Mouse (Mus musculus) embryonic facial prominence, embryonic 14.5 days (tissue): ENCODE measurements at regions not wholly inside any gene's neighbourhood (a gene's known extent, or its start where the extent isn't known, plus 50 kb on each side); places are given as distances from the start of the nearest gene placed in this dataset.

ENCODE experiments used
- ATAC-seq: fragments of 200-750 bp; cut with Nextera tagmentation; 2 replicates; pipeline ENCODE4 v1.8.0; 2017; ENCODE audit warnings: low read depth, moderate number of reproducible peaks, moderate TSS enrichment
- DNase-seq: peaks from one replicate; pipeline ENCODE4 v3.0.0-alpha.2; 2015; ENCODE audit warnings: low spot score
- H3K27ac ChIP-seq: fragments of 300-500 bp; sonication (generic); replicated peaks from 2 replicates; pipeline ENCODE4 v1.5.1; 2014; ENCODE audit warnings: low read depth, mild to moderate bottlenecking, low read length, moderate library complexity
- H3K27me3 ChIP-seq: fragments of 300-500 bp; sonication (generic); replicated peaks from 2 replicates; pipeline ENCODE4 v1.6.1; 2014; ENCODE audit warnings: low read length; ENCODE audit not compliant: control insufficient read depth, insufficient read depth
- H3K36me3 ChIP-seq: fragments of 300-500 bp; sonication (generic); 2 replicates; pipeline ENCODE4 v1.6.1; 2014; ENCODE audit warnings: low read length, mixed read lengths; ENCODE audit not compliant: control insufficient read depth, insufficient read depth
- H3K4me1 ChIP-seq: fragments of 300-500 bp; sonication (generic); 2 replicates; pipeline ENCODE4 v1.6.1; 2014; ENCODE audit warnings: antibody characterized with exemption, low read length; ENCODE audit not compliant: control insufficient read depth, insufficient read depth
- H3K4me2 ChIP-seq: fragments of 300-500 bp; sonication (generic); 2 replicates; pipeline ENCODE4 v1.6.1; 2014; ENCODE audit warnings: low read depth, mild to moderate bottlenecking, low read length, moderate library complexity, mixed read lengths
- H3K4me3 ChIP-seq: fragments of 300-500 bp; sonication (generic); 2 replicates; pipeline ENCODE4 v1.5.1; 2014; ENCODE audit warnings: low read depth, mild to moderate bottlenecking, low read length
- H3K9ac ChIP-seq: fragments of 300-500 bp; sonication (generic); 2 replicates; pipeline ENCODE4 v1.6.1; 2014; ENCODE audit warnings: low read depth, mild to moderate bottlenecking, low read length, moderate library complexity, mixed read lengths
- H3K9me3 ChIP-seq: fragments of 300-500 bp; sonication (generic); 2 replicates; pipeline ENCODE4 v1.6.1; 2016; ENCODE audit warnings: low read length; ENCODE audit not compliant: control insufficient read depth
- WGBS: fragments of 180-500 bp; shearing (Covaris S2); extraction: QIAGEN DNeasy Blood & Tissue Kit; methylation state at CpG from one replicate; pipeline ENCODE4 v1.1.7; 2014; 5-methylcytosine and 5-hydroxymethylcytosine counted together

GRCm38 (mm10) chr14:105718676-105719441 lies 177.8 kb downstream of the Spry2 start:
- no peaks in the 10 kb centered on the region for H3K9me3 ChIP-seq
- no peak overlapping the region for H3K4me3 ChIP-seq
- H3K4me2 ChIP-seq, result no peak overlapping the region
- DNase-seq (no peak), ATAC-seq (no peak)
- H3K36me3 ChIP-seq, result no peaks in the 10 kb centered on the region
- no peak overlapping the region for H3K9ac ChIP-seq
- 62% methylated on average over 6 of the region's 6 CpGs for WGBS
- peaks cover 6% of the 10 kb centered on the region for H3K4me1 ChIP-seq
- no peak overlapping the region for H3K27ac ChIP-seq
- no peaks in the 10 kb centered on the region for H3K27me3 ChIP-seq

GRCm38 (mm10) chr14:105717821-105718220 lies 178.8 kb downstream of the Spry2 start:
- Histone ChIP-seq H3K9ac (no peak overlapping the region), H3K27me3 (no peaks in the 10 kb centered on the region), H3K36me3 (no peaks in the 10 kb centered on the region), H3K4me3 (no peak overlapping the region), H3K27ac (no peak overlapping the region), H3K9me3 (no peaks in the 10 kb centered on the region), H3K4me1 (peaks cover 6% of the 10 kb centered on the region), H3K4me2 (no peak overlapping the region)
- DNase-seq (no peak), ATAC-seq (no peak)
- 38% methylated on average over 2 of the region's 2 CpGs for WGBS

- Histone ChIP-seq H3K4me1 (0 out of 2 replicates have a peak, but pooled peaks cover 8% of the 10 kb centered on the region), H3K27ac (no peak overlapping the region), H3K27me3 (no peaks in the 10 kb centered on the region), H3K9me3 (no peaks in the 10 kb centered on the region), H3K4me3 (no peak overlapping the region), H3K9ac (no peak overlapping the region), H3K36me3 (no peaks in the 10 kb centered on the region), H3K4me2 (no peak overlapping the region)
- ATAC-seq (no peak), DNase-seq (no peak)
- WGBS, result 58% methylated on average over 2 of the region's 2 CpGs
Measured at GRCm38 (mm10) chr14:105708691-105709090, 187.9 kb downstream of the Spry2 start.

DNA sequence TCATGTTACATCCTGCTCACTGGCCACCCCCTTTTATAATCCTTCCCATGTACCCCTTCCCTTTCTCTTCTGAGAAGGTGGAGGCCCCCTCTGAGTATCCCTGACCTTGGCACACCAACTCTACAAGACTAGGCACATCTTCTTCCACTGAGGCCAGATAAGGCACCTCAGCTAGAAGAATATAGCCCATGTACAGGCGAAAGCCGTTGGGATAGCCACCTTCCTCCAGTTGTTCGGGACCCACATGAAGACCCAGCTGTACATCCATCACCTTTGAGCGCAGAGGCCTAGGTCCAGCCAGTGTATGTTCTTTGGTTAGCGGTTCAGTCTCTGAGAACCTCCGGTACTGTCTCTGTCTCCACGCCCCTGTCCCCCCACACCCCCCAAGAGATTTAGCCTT lies 189.9 kb downstream of the Spry2 start:
- 0 out of 2 replicates have a peak, but pooled peaks cover 8% of the 10 kb centered on the region for H3K4me1 ChIP-seq
- no peak overlapping the region for H3K27ac ChIP-seq
- no peak overlapping the region for H3K4me2 ChIP-seq
- ATAC-seq, result no peak
- H3K27me3 ChIP-seq, result no peaks in the 10 kb centered on the region
- H3K4me3 ChIP-seq, result no peak overlapping the region
- no peak for DNase-seq
- H3K9me3 ChIP-seq, result no peaks in the 10 kb centered on the region
- H3K36me3 ChIP-seq, result no peaks in the 10 kb centered on the region
- 92% methylated on average over 7 of the region's 7 CpGs for WGBS
- no peak overlapping the region for H3K9ac ChIP-seq

GRCm38 (mm10) chr14:105698616-105699015 lies 198.0 kb downstream of the Spry2 start:
- WGBS, result 13% methylated on average over 1 of the region's 1 CpGs
- no peak overlapping the region for H3K4me3 ChIP-seq
- no peak overlapping the region for H3K4me2 ChIP-seq
- H3K36me3 ChIP-seq, result no peaks in the 10 kb centered on the region
- ATAC-seq (peak; percentile 33; the same call in 1 of the 2 replicates), DNase-seq (peak; percentile 83)
- no peaks in the 10 kb centered on the region for H3K4me1 ChIP-seq
- no peak overlapping the region for H3K9ac ChIP-seq
- H3K27me3 ChIP-seq, result no peaks in the 10 kb centered on the region
- H3K27ac ChIP-seq, result no peak overlapping the region
- no peaks in the 10 kb centered on the region for H3K9me3 ChIP-seq

GRCm38 (mm10) chr14:105698086-105698485 lies 198.5 kb downstream of the Spry2 start:
- Histone ChIP-seq H3K27me3 (no peaks in the 10 kb centered on the region), H3K4me2 (no peak overlapping the region), H3K27ac (no peak overlapping the region), H3K36me3 (no peaks in the 10 kb centered on the region), H3K4me3 (no peak overlapping the region), H3K4me1 (no peaks in the 10 kb centered on the region), H3K9me3 (no peaks in the 10 kb centered on the region), H3K9ac (no peak overlapping the region)
- no peak for DNase-seq
- no peak for ATAC-seq
- 57% methylated on average over 1 of the region's 1 CpGs for WGBS

- no peaks in the 10 kb centered on the region for H3K9me3 ChIP-seq
- no peaks in the 10 kb centered on the region for H3K4me1 ChIP-seq
- H3K27me3 ChIP-seq, result no peaks in the 10 kb centered on the region
- no peak overlapping the region for H3K4me2 ChIP-seq
- no peak overlapping the region for H3K27ac ChIP-seq
- no peak overlapping the region for H3K4me3 ChIP-seq
- no peak overlapping the region for H3K9ac ChIP-seq
- DNase-seq, result no peak
- WGBS, result 90% methylated on average over 13 of the region's 13 CpGs
- H3K36me3 ChIP-seq, result no peaks in the 10 kb centered on the region
- no peak for ATAC-seq
Measured at GRCm38 (mm10) chr14:105697398-105697797, 199.2 kb downstream of the Spry2 start.

DNA sequence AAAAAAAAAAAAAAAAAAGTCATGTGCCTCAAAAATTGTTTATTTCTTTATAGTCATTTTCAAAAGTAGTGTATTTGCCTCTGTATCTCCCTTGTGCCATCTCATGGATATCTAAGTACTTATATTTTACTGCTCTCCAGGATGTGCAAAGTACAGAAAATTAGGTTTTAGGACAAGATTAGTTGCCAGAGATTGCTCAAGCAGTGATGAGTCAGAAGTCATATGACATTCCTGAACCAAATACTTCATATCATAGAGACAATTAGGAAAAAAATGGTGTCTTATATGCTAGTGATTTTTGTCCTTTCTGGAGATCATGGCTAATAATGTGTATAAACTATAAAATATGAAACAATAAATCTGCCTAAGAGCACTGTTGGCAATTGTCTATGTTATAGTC lies 201.7 kb downstream of the Spry2 start:
- Histone ChIP-seq H3K27me3 (no peaks in the 10 kb centered on the region), H3K9ac (no peak overlapping the region), H3K4me2 (no peak overlapping the region), H3K27ac (no peak overlapping the region), H3K9me3 (no peaks in the 10 kb centered on the region), H3K36me3 (no peaks in the 10 kb centered on the region), H3K4me3 (no peak overlapping the region), H3K4me1 (no peaks in the 10 kb centered on the region)
- ATAC-seq (no peak), DNase-seq (no peak)

- 92% methylated on average over 4 of the region's 4 CpGs for WGBS
- Histone ChIP-seq H3K9ac (no peak overlapping the region), H3K4me3 (no peak overlapping the region), H3K4me1 (no peaks in the 10 kb centered on the region), H3K27ac (no peak overlapping the region), H3K36me3 (no peaks in the 10 kb centered on the region), H3K4me2 (no peak overlapping the region), H3K27me3 (no peaks in the 10 kb centered on the region), H3K9me3 (no peaks in the 10 kb centered on the region)
- DNase-seq, result no peak
- ATAC-seq, result no peak
Measured at GRCm38 (mm10) chr14:105693713-105694112, 202.9 kb downstream of the Spry2 start.
